Mouse (Mus musculus) MEL (cell line): ENCODE data around the gene Crlf2. TPM values are rescaled to one million over a fixed set of nuclear protein-coding genes. Genes with fewer than 3 reads are reported as not detected.

ENCODE experiments used
- DNase-seq: peaks from one replicate; pipeline ENCODE4 v3.0.0; 2011; ENCODE audit warnings: low read depth, low spot score
- H3K27ac ChIP-seq: 2 replicates; pipeline ENCODE4 v1.5.1; 2012; ENCODE audit warnings: low read depth, mild to moderate bottlenecking, control low read depth, low read length, moderate library complexity; ENCODE audit not compliant: control insufficient read depth
- H3K27me3 ChIP-seq, 2 experiments: fragments of 150-350 bp in 1 of 2; sonication (generic) in 1 of 2; 2 replicates each; pipeline ENCODE4 v1.6.1; 2012; ENCODE audit warnings: low read length in 2 of 2, mild to moderate bottlenecking in 2 of 2, improper control_type of control experiment in 1 of 2, moderate library complexity in 1 of 2; ENCODE audit not compliant: insufficient read depth in 2 of 2, control insufficient read depth in 1 of 2
- H3K36me3 ChIP-seq, 2 experiments: 2 replicates each; pipeline ENCODE4 v1.6.1; 2012 to 2014; ENCODE audit warnings: low read length in 2 of 2, improper control_type of control experiment in 1 of 2, inconsistent platforms in 1 of 2, mild to moderate bottlenecking in 1 of 2; ENCODE audit not compliant: insufficient read depth in 2 of 2, control insufficient read depth in 1 of 2
- H3K4me1 ChIP-seq, 2 experiments: fragments of 150-350 bp in 1 of 2; sonication (generic) in 1 of 2; 2 replicates each; pipeline ENCODE4 v1.6.1; 2012; ENCODE audit warnings: low read length in 2 of 2, improper control_type of control experiment in 1 of 2, mild to moderate bottlenecking in 1 of 2; ENCODE audit not compliant: insufficient read depth in 2 of 2, control insufficient read depth in 1 of 2
- H3K4me3 ChIP-seq, 2 experiments: fragments of 150-350 bp in 1 of 2; sonication (generic) in 1 of 2; 2 replicates each; pipeline ENCODE4 v1.5.1; 2012; ENCODE audit warnings: low read depth in 2 of 2, low read length in 2 of 2, mild to moderate bottlenecking in 2 of 2, moderate library complexity in 2 of 2, control low read depth in 1 of 2, improper control_type of control experiment in 1 of 2; ENCODE audit not compliant: control insufficient read depth in 1 of 2, insufficient read depth in 1 of 2
- H3K79me2 ChIP-seq: 2 replicates; pipeline ENCODE4 v1.6.1; 2012; ENCODE audit warnings: mild to moderate bottlenecking, low read length, moderate library complexity; ENCODE audit not compliant: control insufficient read depth, poor library complexity, insufficient read depth
- H3K9ac ChIP-seq: 2 replicates; pipeline ENCODE4 v1.6.1; 2012; ENCODE audit warnings: low read depth, mild to moderate bottlenecking, control low read depth, low read length, moderate library complexity; ENCODE audit not compliant: control insufficient read depth, poor library complexity, severe bottlenecking
- H3K9me3 ChIP-seq: fragments of 150-350 bp; sonication (generic); replicated peaks from 2 replicates; pipeline ENCODE4 v1.6.1; 2012; ENCODE audit warnings: mild to moderate bottlenecking, low read length, improper control_type of control experiment, moderate library complexity; ENCODE audit not compliant: insufficient read depth
- CHD1 ChIP-seq: IDR thresholded peaks from 2 replicates; pipeline ENCODE4 v1.6.1; 2012; ENCODE audit warnings: low read depth, mild to moderate bottlenecking, inconsistent platforms, low read length, improper control_type of control experiment
- CHD2 ChIP-seq: IDR thresholded peaks from 2 replicates; pipeline ENCODE4 v1.6.1; 2011; ENCODE audit warnings: low read length, improper control_type of control experiment
- ETS1 ChIP-seq: IDR thresholded peaks from 2 replicates; pipeline ENCODE4 v1.6.1; 2012; ENCODE audit warnings: low read depth, mild to moderate bottlenecking, inconsistent platforms, low read length, improper control_type of control experiment, moderate library complexity
- GABPA ChIP-seq: IDR thresholded peaks from 2 replicates; pipeline ENCODE4 v1.6.1; 2012; ENCODE audit warnings: low read depth, mild to moderate bottlenecking, inconsistent platforms, low read length, improper control_type of control experiment, moderate library complexity
- GATA1 ChIP-seq: IDR thresholded peaks from 2 replicates; pipeline ENCODE4 v1.6.1; 2011; ENCODE audit warnings: low read depth, low read length, improper control_type of control experiment
- HCFC1 ChIP-seq: IDR thresholded peaks from 2 replicates; pipeline ENCODE4 v1.6.1; 2012; ENCODE audit warnings: low read depth, mild to moderate bottlenecking, inconsistent platforms, low read length, improper control_type of control experiment, moderate library complexity
- JUND ChIP-seq: IDR thresholded peaks from 2 replicates; pipeline ENCODE4 v1.6.1; 2011; ENCODE audit warnings: low read depth, mild to moderate bottlenecking, improper control_type of control experiment, low read length
- KAT2A ChIP-seq: conservative IDR thresholded peaks from 2 replicates; pipeline ENCODE4 v1.6.1; 2012; ENCODE audit warnings: low read depth, low read length, improper control_type of control experiment, inconsistent platforms
- MAX ChIP-seq: IDR thresholded peaks from 2 replicates; pipeline ENCODE4 v1.6.1; 2011; ENCODE audit warnings: low read length, improper control_type of control experiment
- MAZ ChIP-seq: IDR thresholded peaks from 2 replicates; pipeline ENCODE4 v1.6.1; 2012; ENCODE audit warnings: low read depth, mild to moderate bottlenecking, inconsistent platforms, low read length, improper control_type of control experiment
- MXI1 ChIP-seq: IDR thresholded peaks from 2 replicates; pipeline ENCODE4 v1.6.1; 2011; ENCODE audit warnings: mild to moderate bottlenecking, low read depth, low read length, improper control_type of control experiment
- MYC ChIP-seq: IDR thresholded peaks from 2 replicates; pipeline ENCODE4 v1.6.1; 2011; ENCODE audit warnings: low read depth, mild to moderate bottlenecking, low read length, improper control_type of control experiment, moderate library complexity
- NELFE ChIP-seq: IDR thresholded peaks from 2 replicates; pipeline ENCODE4 v1.6.1; 2011; ENCODE audit warnings: low read depth, low read length, improper control_type of control experiment
- POLR2A ChIP-seq, 2 experiments: IDR thresholded peaks; 2 replicates each; pipeline ENCODE4 v1.6.1; 2011 to 2012; ENCODE audit warnings: low read length in 2 of 2, mild to moderate bottlenecking in 2 of 2, control low read depth in 1 of 2, improper control_type of control experiment in 1 of 2, low read depth in 1 of 2, moderate library complexity in 1 of 2; ENCODE audit not compliant: control insufficient read depth in 1 of 2, insufficient read depth in 1 of 2, poor library complexity in 1 of 2
- POLR2AphosphoS5 ChIP-seq: IDR thresholded peaks from 2 replicates; pipeline ENCODE4 v1.6.1; 2012; ENCODE audit warnings: low read depth, borderline replicate concordance, mild to moderate bottlenecking, inconsistent platforms, low read length, moderate library complexity, mixed read lengths
- RAD21 ChIP-seq: IDR thresholded peaks from 2 replicates; pipeline ENCODE4 v1.6.1; 2011; ENCODE audit warnings: mild to moderate bottlenecking, low read depth, low read length, improper control_type of control experiment
- TAL1 ChIP-seq: IDR thresholded peaks from 2 replicates; pipeline ENCODE4 v1.6.1; 2012; ENCODE audit warnings: mild to moderate bottlenecking, inconsistent platforms, low read length, moderate library complexity, mixed read lengths
- TBP ChIP-seq: IDR thresholded peaks from 2 replicates; pipeline ENCODE4 v1.8.0; 2011; ENCODE audit warnings: low read depth, low read length, improper control_type of control experiment
- ZC3H11A ChIP-seq: IDR thresholded peaks from 2 replicates; pipeline ENCODE4 v1.6.1; 2012; ENCODE audit warnings: low read depth, mild to moderate bottlenecking, inconsistent platforms, low read length, improper control_type of control experiment
- ZKSCAN1 ChIP-seq: IDR thresholded peaks from 2 replicates; pipeline ENCODE4 v1.6.1; 2012; ENCODE audit warnings: low read depth, mild to moderate bottlenecking, inconsistent platforms, low read length, improper control_type of control experiment, moderate library complexity
- ZMIZ1 ChIP-seq: IDR thresholded peaks from 2 replicates; pipeline ENCODE4 v1.6.1; 2012; ENCODE audit warnings: low read depth, mild to moderate bottlenecking, inconsistent platforms, low read length, improper control_type of control experiment, moderate library complexity
- polyA plus RNA-seq, 2 experiments: library from polyadenylated mRNA; stranded (reverse) in 1 of 2; unstranded in 1 of 2; fragments of >175 nt in 1 of 2; fragments of >200 nt in 1 of 2; gene quantifications; 2 replicates each; pipeline versions ENCODE4 v1.2.1 to v1.2.4; 2012; ENCODE audit warnings: low replicate concordance in 2 of 2, low read depth in 1 of 2; ENCODE audit not compliant: insufficient read length in 2 of 2, insufficient read depth in 1 of 2, missing spikeins in 1 of 2
- total RNA-seq: library from RNA; depleted of rRNA; stranded (reverse); fragments of 300-350 nt; gene quantifications from 2 replicates; pipeline ENCODE4 v1.2.3, GENCODE M21; 2012

Gene Crlf2
- total and polyA plus RNA-seq, 3 experiments: 11.1 to 14.1 TPM; not detected in 1

DNA sequence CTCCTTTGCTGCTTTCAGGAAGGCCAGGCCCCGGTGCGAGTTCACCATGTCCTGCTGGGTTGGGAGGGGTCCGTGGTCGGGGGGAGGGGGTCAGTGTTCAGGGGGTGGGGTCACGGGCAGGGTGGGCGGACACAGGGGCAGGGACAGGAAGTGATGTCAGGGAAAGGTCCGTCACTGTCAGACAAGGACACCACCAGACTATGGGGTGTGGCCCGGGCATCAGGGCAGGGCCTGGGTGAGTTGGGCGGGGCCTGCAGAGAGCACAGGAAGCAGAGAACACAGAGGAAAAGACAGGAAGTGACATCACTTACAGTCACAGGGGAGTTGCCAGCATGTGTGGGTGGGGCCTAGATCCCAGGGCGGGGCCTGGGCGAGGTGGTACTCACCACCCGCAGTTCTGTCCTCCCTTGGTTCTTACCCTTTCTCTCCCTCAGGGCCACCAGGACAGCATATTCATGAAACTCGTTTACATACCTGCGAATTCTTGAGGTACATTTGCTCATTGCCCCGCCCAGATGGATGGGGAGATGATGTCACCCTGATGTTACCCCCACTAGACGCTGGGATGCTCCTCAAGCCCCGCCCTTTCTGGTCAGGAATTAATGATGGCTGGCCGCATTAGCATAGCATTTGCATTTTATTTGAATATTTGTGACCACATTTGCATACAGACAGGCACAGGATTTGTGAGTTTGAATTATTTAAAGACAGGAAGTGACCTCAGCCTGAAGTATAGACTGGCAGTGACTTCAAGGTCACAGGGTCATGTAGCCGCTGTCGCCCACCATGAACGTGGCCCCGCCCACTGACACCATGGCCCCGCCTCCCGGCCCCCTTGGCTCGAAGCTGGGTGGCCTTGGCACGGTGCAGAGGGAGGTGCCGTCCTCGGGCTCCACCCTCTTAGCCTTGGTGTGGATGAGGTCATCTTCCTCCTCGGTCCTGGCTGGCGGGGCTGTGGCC is 4.4 kb downstream of the Crlf2 start:
- H3K27me3 ChIP-seq: no peaks in the 10 kb centered on the region
- no peaks in the 10 kb centered on the region for H3K4me1 ChIP-seq
- no peaks in the 10 kb centered on the region for H3K9me3 ChIP-seq
- H3K4me3 ChIP-seq: no peak overlapping the region
- H3K9ac ChIP-seq: no peak overlapping the region
- no peak overlapping the region for H3K27ac ChIP-seq
- H3K79me2 ChIP-seq: peaks cover 2% of the 10 kb centered on the region; the same call in 1 of the 2 replicates
- TF ChIP-seq CHD2 (no peak), ETS1 (no peak), KAT2A (no peak), MYC (no peak), GATA1 (no peak), NELFE (no peak), CHD1 (no peak), POLR2A (IDR thresholded peaks at IDR 0.05; ENCODE audit: control insufficient read depth in 1 of 2, insufficient read depth in 1 of 2, low read depth in 1 of 2, low read length in 2 of 2, poor library complexity in 1 of 2) (no peak)
- TF ChIP-seq, all 39 proteins: peak for 0
- DNase-seq: peak; percentile 26
- no peaks in the 10 kb centered on the region for H3K36me3 ChIP-seq

DNA sequence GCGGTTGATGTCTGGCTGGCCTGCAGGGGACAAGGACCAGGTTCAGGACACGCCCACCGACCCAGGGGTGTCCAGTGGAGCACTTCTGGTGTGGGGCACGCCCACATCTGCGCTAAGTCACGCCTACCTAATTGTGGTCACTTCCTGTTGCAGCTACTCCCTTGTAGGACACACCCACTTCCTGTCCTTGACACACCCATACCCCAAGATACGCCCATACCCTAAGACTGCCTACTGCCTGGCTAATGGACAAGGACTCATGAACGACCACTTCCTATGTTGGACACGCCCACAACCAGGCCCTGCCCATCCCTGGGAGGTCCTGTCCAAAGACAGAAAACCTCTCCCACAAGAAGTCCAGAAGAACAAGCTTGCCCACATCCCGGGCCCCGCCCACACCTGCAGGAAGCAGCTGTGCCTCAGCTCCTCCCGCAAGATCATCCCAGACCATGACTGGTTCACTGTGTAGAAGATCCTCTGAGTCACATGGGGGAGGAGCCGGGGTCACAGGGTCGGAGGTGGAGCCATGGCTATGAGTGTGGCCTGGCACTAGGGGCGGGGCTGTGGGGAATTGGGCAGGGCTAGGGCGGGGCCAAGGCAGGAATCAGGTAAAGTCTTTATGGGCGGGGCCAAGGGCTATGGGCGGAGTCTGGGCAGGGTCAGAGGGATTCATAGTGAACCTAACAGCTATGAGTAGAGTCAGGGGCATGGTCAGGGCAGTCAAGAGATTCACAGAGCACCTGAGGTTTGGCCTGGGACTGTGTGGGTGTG is 5.4 kb downstream of the Crlf2 start:
- Histone ChIP-seq H3K27ac (no peak overlapping the region), H3K79me2 (no peaks in the 10 kb centered on the region; the same call in 1 of the 2 replicates), H3K4me3 (no peak overlapping the region), H3K4me1 (peaks cover 0 to 3% of the 10 kb centered on the region in 2 experiments; a peak in 2 of 4 replicates), H3K27me3 (no peaks in the 10 kb centered on the region), H3K9ac (no peak overlapping the region), H3K36me3 (peaks cover 0 to 2% of the 10 kb centered on the region in 2 experiments; a peak in 1 of 4 replicates), H3K9me3 (no peaks in the 10 kb centered on the region)
- DNase-seq: peak; percentile 44
- no peak for TF ChIP-seq MAZ
- no peak for TF ChIP-seq TBP
- TF ChIP-seq ZMIZ1: no peak
- TF ChIP-seq MAX: no peak
- no peak for TF ChIP-seq RAD21
- no peak for TF ChIP-seq MYC
- TF ChIP-seq ZC3H11A: no peak
- no peak for TF ChIP-seq HCFC1
- no peak for TF ChIP-seq JUND
- no peak for TF ChIP-seq MXI1
- no peak for TF ChIP-seq GABPA
- no peak for TF ChIP-seq POLR2AphosphoS5
- no peak for TF ChIP-seq ZKSCAN1
- no peak for TF ChIP-seq TAL1
